In the genomic region with DNA sequence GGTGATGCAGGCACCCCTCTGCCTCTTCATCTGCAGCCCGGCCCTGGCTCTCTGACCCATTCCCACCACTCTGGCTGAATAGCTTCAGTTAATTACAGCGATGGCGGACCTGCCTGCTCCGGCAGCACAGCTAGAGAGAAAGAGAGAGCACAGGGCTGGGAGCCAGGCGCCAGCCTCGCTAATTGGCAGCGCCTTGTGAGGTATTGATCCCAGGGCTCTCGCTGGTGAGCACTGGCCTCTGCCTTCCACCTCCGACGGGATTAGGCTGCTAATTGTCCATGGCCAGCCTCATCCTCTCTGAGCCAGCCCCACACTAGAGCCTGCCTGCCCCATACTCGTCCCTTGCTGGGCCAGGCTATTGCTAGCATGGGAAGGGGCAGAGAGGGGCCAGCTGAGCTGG, we compare ENCODE assay signal across 13 mouse cellular contexts. TPM values are rescaled to one million over a fixed set of nuclear protein-coding genes. Genes with fewer than 3 reads are reported as not detected.
DNase-seq lines count a peak whose midpoint lies in the region; ATAC-seq lines count a peak whose summit lies in the region.
"Had no signal": no experiment of that assay in that cellular context is flagged by ENCODE, and none has a peak within 500 bp of the region (broad histone marks: within the 10 kb centered on the region; RNA-seq: fewer than 3 reads in every experiment).

No protein-coding gene starts in this region.

- no peaks in the 10 kb centered on the region for H3K9me3 ChIP-seq in heart, embryonic 12.5 days (replicated peaks)
- H3K9me3 ChIP-seq in embryonic facial prominence, embryonic 10.5 days, result no peaks in the 10 kb centered on the region
- no peaks in the 10 kb centered on the region for H3K9me3 ChIP-seq in hindbrain, embryonic 12.5 days (replicated peaks)
- no peaks in the 10 kb centered on the region for H3K9me3 ChIP-seq in midbrain, embryonic 16.5 days (replicated peaks; ENCODE audit: control insufficient read depth, low read length, poor library complexity, severe bottlenecking)
- H3K9me3 ChIP-seq in kidney, embryonic 14.5 days (ENCODE audit: control insufficient read depth, low read length), result no peaks in the 10 kb centered on the region
- H3K9me3 ChIP-seq: kidney, embryonic 15.5 days; limb, embryonic 15.5 days; stomach, embryonic 15.5 days had no signal

- intact Hi-C loops in heart, postnatal 10 days (cut with DNase I), result no loop called here

- H3K27ac ChIP-seq in heart, embryonic 12.5 days (ENCODE audit: poor library complexity, severe bottlenecking), result no peak overlapping the region
- peak overlapping the region; percentile 75 for H3K27ac ChIP-seq in embryonic facial prominence, embryonic 10.5 days (replicated peaks)
- H3K27ac ChIP-seq in hindbrain, embryonic 12.5 days, result peak overlapping the region; percentile 78
- H3K27ac ChIP-seq in midbrain, embryonic 16.5 days (ENCODE audit: low read length), result peak overlapping the region; percentile 44
- no peak overlapping the region for H3K27ac ChIP-seq in kidney, embryonic 14.5 days (ENCODE audit: low read depth, low read length)
- H3K27ac ChIP-seq: heart, adult 2 months; kidney, embryonic 15.5 days; limb, embryonic 15.5 days; macrophage; stomach, embryonic 15.5 days had no signal

- peak overlapping the region; percentile 44; the same call in 1 of the 2 replicates for H3K9ac ChIP-seq in heart, embryonic 12.5 days
- peak overlapping the region; percentile 35 for H3K9ac ChIP-seq in hindbrain, embryonic 12.5 days
- peak overlapping the region; percentile 59; the same call in 1 of the 2 replicates for H3K9ac ChIP-seq in midbrain, embryonic 16.5 days (ENCODE audit: low read depth, low read length)
- no peak overlapping the region for H3K9ac ChIP-seq in kidney, embryonic 14.5 days (ENCODE audit: low read depth, low read length)
- H3K9ac ChIP-seq: kidney, embryonic 15.5 days; limb, embryonic 15.5 days; stomach, embryonic 15.5 days had no signal

- peaks cover 100% of the 10 kb centered on the region for H3K4me1 ChIP-seq in heart, embryonic 12.5 days (replicated peaks)
- H3K4me1 ChIP-seq in embryonic facial prominence, embryonic 10.5 days, result peaks cover 100% of the 10 kb centered on the region
- H3K4me1 ChIP-seq in hindbrain, embryonic 12.5 days, result peaks cover 100% of the 10 kb centered on the region
- H3K4me1 ChIP-seq in midbrain, embryonic 16.5 days (ENCODE audit: control insufficient read depth, insufficient read depth, low read length), result peaks cover 85% of the 10 kb centered on the region
- peaks cover 76% of the 10 kb centered on the region for H3K4me1 ChIP-seq in kidney, embryonic 14.5 days (ENCODE audit: control insufficient read depth, insufficient read depth, low read length)

- H3K4me2 ChIP-seq in heart, embryonic 12.5 days, result no peak overlapping the region
- H3K4me2 ChIP-seq in hindbrain, embryonic 12.5 days (replicated peaks), result 0 out of 2 replicates have a peak overlapping the region, but pooled peaks have one; percentile 9
- peak overlapping the region; percentile 12; the same call in 1 of the 2 replicates for H3K4me2 ChIP-seq in midbrain, embryonic 16.5 days (ENCODE audit: low read length)
- H3K4me2 ChIP-seq in kidney, embryonic 14.5 days (replicated peaks; ENCODE audit: low read depth, low read length), result no peak overlapping the region
- H3K4me2 ChIP-seq: kidney, embryonic 15.5 days; limb, embryonic 15.5 days; stomach, embryonic 15.5 days had no signal

- no peak for DNase-seq in heart, postnatal 10 days
- peak; percentile 57 for DNase-seq in embryonic facial prominence, embryonic 10.5 days (ENCODE audit: low spot score)
- DNase-seq in thymus, adult 18-20 months, result no peak
- DNase-seq in adrenal gland, postnatal 36 days, result no peak
- DNase-seq: heart, adult 2 months had no signal

- H3K4me3 ChIP-seq in heart, embryonic 12.5 days, result no peak overlapping the region
- peak overlapping the region; percentile 8; the same call in 1 of the 2 replicates for H3K4me3 ChIP-seq in embryonic facial prominence, embryonic 10.5 days
- no peak overlapping the region for H3K4me3 ChIP-seq in hindbrain, embryonic 12.5 days
- no peak overlapping the region for H3K4me3 ChIP-seq in midbrain, embryonic 16.5 days (ENCODE audit: low read depth, low read length)
- H3K4me3 ChIP-seq in kidney, embryonic 14.5 days (ENCODE audit: low read length), result no peak overlapping the region
- H3K4me3 ChIP-seq: heart, adult 2 months; kidney, embryonic 15.5 days; limb, embryonic 15.5 days; stomach, embryonic 15.5 days had no signal

- no peaks in the 10 kb centered on the region for H3K27me3 ChIP-seq in heart, embryonic 12.5 days (replicated peaks)
- H3K27me3 ChIP-seq in embryonic facial prominence, embryonic 10.5 days (replicated peaks; ENCODE audit: low read depth, poor library complexity, severe bottlenecking), result no peaks in the 10 kb centered on the region
- H3K27me3 ChIP-seq in hindbrain, embryonic 12.5 days, result no peaks in the 10 kb centered on the region
- no peaks in the 10 kb centered on the region for H3K27me3 ChIP-seq in midbrain, embryonic 16.5 days (ENCODE audit: control insufficient read depth, insufficient read depth, low read depth, low read length)
- no peaks in the 10 kb centered on the region; the same call in 1 of the 2 replicates for H3K27me3 ChIP-seq in kidney, embryonic 14.5 days (ENCODE audit: control insufficient read depth, insufficient read depth, low read length)
- H3K27me3 ChIP-seq: kidney, embryonic 15.5 days; limb, embryonic 15.5 days; stomach, embryonic 15.5 days had no signal

- H3K36me3 ChIP-seq in heart, embryonic 12.5 days, result peaks cover 16% of the 10 kb centered on the region
- peaks cover 46% of the 10 kb centered on the region for H3K36me3 ChIP-seq in embryonic facial prominence, embryonic 10.5 days (replicated peaks)
- peaks cover 11% of the 10 kb centered on the region; the same call in 1 of the 2 replicates for H3K36me3 ChIP-seq in hindbrain, embryonic 12.5 days
- no peaks in the 10 kb centered on the region for H3K36me3 ChIP-seq in midbrain, embryonic 16.5 days (ENCODE audit: control insufficient read depth, insufficient read depth, low read length)
- H3K36me3 ChIP-seq in kidney, embryonic 14.5 days (ENCODE audit: control insufficient read depth, insufficient read depth, low read length), result peaks cover 8% of the 10 kb centered on the region; the same call in 1 of the 2 replicates

- 63% methylated on average over 11 of the region's 11 CpGs for WGBS in heart, embryonic 12.5 days
- WGBS in embryonic facial prominence, embryonic 10.5 days, result 12% methylated on average over 11 of the region's 11 CpGs
- WGBS in hindbrain, embryonic 12.5 days, result 24% methylated on average over 11 of the region's 11 CpGs
- 9% methylated on average over 11 of the region's 11 CpGs for WGBS in midbrain, embryonic 16.5 days
- 41% methylated on average over 11 of the region's 11 CpGs for WGBS in kidney, embryonic 14.5 days

- no peak for ATAC-seq in heart, embryonic 12.5 days (ENCODE audit: insufficient number of reproducible peaks, low FRiP score)
- ATAC-seq in hindbrain, embryonic 12.5 days (ENCODE audit: low FRiP score), result peak; percentile 11; the same call in 1 of the 2 replicates
- ATAC-seq in midbrain, embryonic 16.5 days, result peak; percentile 16; the same call in 1 of the 2 replicates
- ATAC-seq in kidney, embryonic 14.5 days (ENCODE audit: low FRiP score, low TSS enrichment), result no peak

RNA-seq across cellular contexts. Expression of a gene that starts 29.4 kb away (rescaled TPM):
- polyA plus RNA-seq in heart, embryonic 12.5 days (2016; fragmentation: Nextera tagmentation; extraction: Ambion mirVana), result 63.4 and 66.8 TPM in 2 replicates
- total RNA-seq in heart, postnatal 10 days (2021), result 10 to 100 TPM; 14.6 to 15.2 TPM
- 156 TPM in 2 replicates for polyA plus RNA-seq in embryonic facial prominence, embryonic 10.5 days (2016; fragmentation: Nextera tagmentation; extraction: Ambion mirVana)
- 49.6 and 65.3 TPM in 2 replicates for polyA plus RNA-seq in hindbrain, embryonic 12.5 days (2016; fragmentation: Nextera tagmentation; extraction: Ambion mirVana)
- polyA plus RNA-seq in midbrain, embryonic 16.5 days (2015; fragmentation: Nextera tagmentation; extraction: Ambion mirVana), result 10.7 and 13.3 TPM in 2 replicates
- 118 and 145 TPM in 2 replicates for polyA plus RNA-seq in kidney, embryonic 14.5 days (2014; fragmentation: Nextera tagmentation; extraction: Ambion mirVana)
- total RNA-seq in adrenal gland, postnatal 36 days (2021), result 10 to 100 TPM in 1 of 2 experiments, 1 to 10 TPM in 1; 6.3 to 11.0 TPM

Comparison
In these comparisons a context has a peak if more than half of its experiments do, and no peak if none do; other contexts are left out.
1. ATAC-seq: peak in hindbrain, embryonic 12.5 days (single experiment) and midbrain, embryonic 16.5 days (single experiment); none in heart, embryonic 12.5 days (single experiment) and kidney, embryonic 14.5 days (single experiment).
2. H3K27ac ChIP-seq: peak in embryonic facial prominence, embryonic 10.5 days (single experiment), hindbrain, embryonic 12.5 days (single experiment) and midbrain, embryonic 16.5 days (single experiment); none in heart, embryonic 12.5 days (single experiment) and kidney, embryonic 14.5 days (single experiment).
3. H3K4me2 ChIP-seq: peak in hindbrain, embryonic 12.5 days (single experiment) and midbrain, embryonic 16.5 days (single experiment); none in heart, embryonic 12.5 days (single experiment) and kidney, embryonic 14.5 days (single experiment).